Mouse (Mus musculus) heart, embryonic 15.5 days (tissue): ENCODE data around the gene Padi1. TPM values are rescaled to one million over a fixed set of nuclear protein-coding genes. Genes with fewer than 3 reads are reported as not detected.

ENCODE experiments used
- ATAC-seq: fragments of 200-750 bp; cut with Nextera tagmentation; replicated peaks from 2 replicates; pipeline ENCODE4 v1.8.0; 2017; ENCODE audit warnings: low read depth, moderate TSS enrichment; ENCODE audit not compliant: insufficient number of reproducible peaks, insufficient read depth, low FRiP score
- H3K27ac ChIP-seq: fragments of 300-500 bp; sonication (generic); 2 replicates; pipeline ENCODE4 v1.5.1; 2015; ENCODE audit warnings: mild to moderate bottlenecking, inconsistent platforms
- H3K27me3 ChIP-seq: fragments of 300-500 bp; sonication (generic); 2 replicates; pipeline ENCODE4 v1.6.1; 2015; ENCODE audit warnings: inconsistent platforms
- H3K36me3 ChIP-seq: fragments of 300-500 bp; sonication (generic); 2 replicates; pipeline ENCODE4 v1.6.1; 2015; ENCODE audit warnings: mild to moderate bottlenecking, inconsistent platforms
- H3K4me1 ChIP-seq: fragments of 300-500 bp; sonication (generic); replicated peaks from 2 replicates; pipeline ENCODE4 v1.6.1; 2015; ENCODE audit warnings: inconsistent platforms
- H3K4me2 ChIP-seq: fragments of 300-500 bp; sonication (generic); 2 replicates; pipeline ENCODE4 v1.6.1; 2015; ENCODE audit warnings: inconsistent platforms, mild to moderate bottlenecking, moderate library complexity
- H3K4me3 ChIP-seq: fragments of 300-500 bp; sonication (generic); 2 replicates; pipeline ENCODE4 v1.5.1; 2015; ENCODE audit warnings: mild to moderate bottlenecking, inconsistent platforms
- H3K9ac ChIP-seq: fragments of 300-500 bp; sonication (generic); 2 replicates; pipeline ENCODE4 v1.6.1; 2015; ENCODE audit warnings: mild to moderate bottlenecking, inconsistent platforms
- H3K9me3 ChIP-seq: fragments of 300-500 bp; sonication (generic); replicated peaks from 2 replicates; pipeline ENCODE4 v1.6.1; 2016; ENCODE audit warnings: inconsistent platforms
- WGBS: fragments of 180-500 bp; shearing (Covaris S2); methylation state at CpG from one replicate; pipeline ENCODE4 v1.1.7; 2015; ENCODE audit warnings: mixed read lengths; 5-methylcytosine and 5-hydroxymethylcytosine counted together
- polyA plus RNA-seq: library from polyadenylated mRNA; unstranded; fragments of >200 nt; fragmentation: Nextera tagmentation; extraction: Ambion mirVana; gene quantifications from 2 replicates; pipeline ENCODE4 v1.2.1, GENCODE M21; 2015

The Padi1 gene
- 0.05 and 0.08 TPM in 2 replicates for polyA plus RNA-seq

DNA sequence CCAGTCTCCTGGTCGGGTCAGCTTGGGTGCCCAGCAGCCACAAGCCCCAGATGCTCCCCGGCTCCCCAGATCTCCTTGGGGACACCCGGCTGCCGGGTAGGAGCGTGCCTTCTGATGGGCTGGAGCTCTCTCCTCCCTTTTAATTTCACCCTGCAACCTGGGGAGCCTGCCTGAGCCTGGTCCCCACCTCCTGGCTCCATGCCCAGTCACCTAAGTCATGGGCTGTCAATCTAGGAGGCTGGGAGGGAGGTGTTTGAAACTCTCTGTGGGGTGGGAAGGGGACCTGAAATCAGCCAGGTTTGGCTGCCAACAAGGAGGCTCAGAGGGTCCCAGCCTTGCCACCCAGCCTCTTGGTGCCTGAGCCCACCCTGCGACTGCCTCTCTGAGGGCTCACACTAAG is at the start of gene Padi1:
TSS of gene Padi1 (minus strand) at position 113 of the 400 bp plus-strand sequence.
- H3K27me3 ChIP-seq = no peaks in the 10 kb centered on the region
- no peak within 1 kb of the TSS for H3K4me3 ChIP-seq
- ATAC-seq = no peak
- H3K4me1 ChIP-seq = no peaks in the 10 kb centered on the region
- H3K27ac ChIP-seq = no peak within 1 kb of the TSS
- H3K9ac ChIP-seq = no peak within 1 kb of the TSS
- 64% methylated on average over 6 of the region's 6 CpGs for WGBS
- no peaks in the 10 kb centered on the region for H3K36me3 ChIP-seq
- no peak within 1 kb of the TSS for H3K4me2 ChIP-seq
- no peaks in the 10 kb centered on the region for H3K9me3 ChIP-seq

DNA sequence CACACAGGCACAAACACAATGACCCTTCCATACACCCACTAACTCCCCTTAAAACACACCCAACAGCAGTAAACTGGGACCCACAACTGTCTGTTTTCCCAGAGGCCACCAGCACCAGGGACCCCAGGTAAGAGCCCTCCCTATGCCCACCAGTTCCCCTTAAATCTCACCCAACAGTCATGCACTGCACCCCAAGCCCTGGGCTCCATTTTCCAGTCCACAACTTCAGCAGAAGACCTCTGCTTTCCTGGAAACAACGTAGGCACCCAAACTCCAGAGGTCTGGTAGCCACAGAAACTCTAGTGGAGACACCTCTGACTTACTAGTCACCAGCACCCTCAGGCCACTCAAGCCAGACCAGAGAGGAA is 46.6 kb upstream of the Padi1 start:
- H3K36me3 ChIP-seq = no peaks in the 10 kb centered on the region
- no peaks in the 10 kb centered on the region for H3K27me3 ChIP-seq
- H3K4me1 ChIP-seq = no peaks in the 10 kb centered on the region
- 61% methylated on average over 1 of the region's 1 CpGs for WGBS
- no peak overlapping the region for H3K4me2 ChIP-seq
- no peak overlapping the region for H3K9ac ChIP-seq
- no peak overlapping the region for H3K4me3 ChIP-seq
- H3K9me3 ChIP-seq = 0 out of 2 replicates have a peak, but pooled peaks cover 5% of the 10 kb centered on the region
- ATAC-seq = no peak
- H3K27ac ChIP-seq = no peak overlapping the region

DNA sequence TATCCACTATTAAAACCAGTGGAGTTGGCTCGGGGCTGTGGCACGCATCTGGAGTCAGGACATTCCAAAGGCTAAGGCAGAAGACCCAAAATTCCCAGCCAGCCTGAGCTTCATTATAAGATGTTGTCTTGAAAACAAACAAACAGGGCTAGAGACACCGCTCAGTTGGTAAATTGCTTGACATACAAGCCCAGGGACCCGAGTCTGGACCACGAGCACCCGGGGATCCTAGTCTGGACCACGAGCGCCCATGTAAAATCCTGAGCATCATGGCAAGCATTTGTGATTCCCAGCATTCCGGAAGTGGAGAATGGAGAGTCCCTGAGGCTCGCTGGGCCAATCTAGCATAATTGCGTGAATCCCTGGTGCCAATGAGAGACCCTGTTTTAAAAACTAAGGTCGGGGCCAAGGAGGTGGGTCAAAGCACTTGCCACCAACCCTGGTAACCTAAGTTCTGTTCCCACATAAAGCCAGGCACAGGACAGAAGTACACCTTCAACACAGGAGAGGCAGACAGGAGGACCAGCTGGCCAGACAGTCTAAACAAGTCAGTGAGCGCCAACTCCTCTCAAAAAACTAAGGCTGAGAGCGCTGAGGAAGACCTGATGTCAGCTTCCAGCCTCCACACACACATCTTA is 46.1 kb upstream of the Padi1 start:
- Histone ChIP-seq H3K4me1 (no peaks in the 10 kb centered on the region), H3K36me3 (no peaks in the 10 kb centered on the region), H3K4me2 (no peak overlapping the region), H3K27me3 (no peaks in the 10 kb centered on the region), H3K4me3 (no peak overlapping the region), H3K27ac (no peak overlapping the region), H3K9ac (no peak overlapping the region), H3K9me3 (0 out of 2 replicates have a peak, but pooled peaks cover 5% of the 10 kb centered on the region)
- WGBS = 87% methylated on average over 14 of the region's 14 CpGs
- ATAC-seq = no peak

DNA sequence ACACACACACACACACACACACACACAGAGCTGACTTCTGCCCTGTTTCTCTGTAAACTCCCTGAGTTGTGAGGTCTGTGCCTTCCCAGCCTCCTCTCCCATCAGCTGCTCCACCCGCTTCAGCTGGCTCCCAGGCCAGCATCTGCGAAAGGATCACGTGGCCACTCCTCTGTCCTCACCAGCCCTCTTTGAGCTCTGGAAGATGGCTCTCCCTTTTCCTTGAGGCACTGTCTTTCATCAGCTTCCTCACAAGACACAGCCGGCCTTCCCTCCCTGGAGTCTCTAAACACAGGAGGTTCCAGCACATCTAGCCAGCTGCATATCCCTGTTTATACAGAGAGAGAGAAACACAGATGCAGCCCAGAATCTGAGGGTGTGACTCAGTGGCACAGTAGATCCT is 38.3 kb upstream of the Padi1 start:
- Histone ChIP-seq H3K4me2 (no peak overlapping the region), H3K4me3 (no peak overlapping the region), H3K4me1 (no peaks in the 10 kb centered on the region), H3K36me3 (no peaks in the 10 kb centered on the region), H3K27me3 (no peaks in the 10 kb centered on the region), H3K9ac (no peak overlapping the region), H3K27ac (no peak overlapping the region), H3K9me3 (no peaks in the 10 kb centered on the region)
- 36% methylated on average over 4 of the region's 4 CpGs for WGBS
- ATAC-seq = no peak

DNA sequence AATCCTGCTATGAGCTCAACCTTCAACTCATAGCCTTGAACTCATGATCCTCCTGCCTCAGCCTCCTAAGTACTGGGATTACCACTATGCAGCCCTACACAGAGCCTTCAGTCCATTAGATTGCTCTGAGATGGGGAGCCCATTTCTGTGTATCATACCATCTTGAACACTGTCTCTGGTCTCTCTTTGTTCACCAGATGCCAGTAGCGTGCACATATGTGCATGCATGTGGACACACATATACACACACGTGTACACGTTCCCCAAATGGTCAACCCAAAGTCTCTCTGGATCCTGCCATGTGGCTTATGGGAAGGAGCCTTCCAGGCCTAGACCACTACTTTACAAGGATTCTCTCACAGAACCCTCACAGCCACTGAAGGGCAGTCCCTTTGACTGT is 37.4 kb upstream of the Padi1 start:
- H3K4me2 ChIP-seq = no peak overlapping the region
- no peaks in the 10 kb centered on the region for H3K27me3 ChIP-seq
- no peak overlapping the region for H3K9ac ChIP-seq
- H3K4me1 ChIP-seq = no peaks in the 10 kb centered on the region
- WGBS = 96% methylated on average over 3 of the region's 3 CpGs
- no peaks in the 10 kb centered on the region for H3K9me3 ChIP-seq
- H3K36me3 ChIP-seq = no peaks in the 10 kb centered on the region
- H3K27ac ChIP-seq = no peak overlapping the region
- H3K4me3 ChIP-seq = no peak overlapping the region
- no peak for ATAC-seq

DNA sequence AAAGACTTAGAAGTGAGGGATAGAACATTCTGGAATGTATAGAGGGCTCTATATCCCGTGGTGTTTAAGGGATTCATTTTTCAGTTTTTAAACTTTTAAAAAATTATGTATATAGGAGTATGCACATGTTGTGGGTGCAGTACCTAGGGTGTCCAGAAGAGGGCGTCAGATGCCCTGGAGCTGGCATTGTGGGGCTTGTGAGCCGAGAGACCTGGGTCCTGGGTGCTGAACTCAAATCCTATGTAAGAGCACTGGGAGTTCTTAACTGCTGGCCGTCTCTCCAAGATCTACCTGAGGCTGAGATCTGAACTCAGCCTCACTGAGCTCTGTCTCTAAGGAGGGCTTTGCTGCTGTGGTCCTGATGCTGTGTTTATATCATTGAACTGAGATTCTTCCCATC is 36.8 kb upstream of the Padi1 start:
- Histone ChIP-seq H3K36me3 (no peaks in the 10 kb centered on the region), H3K27ac (no peak overlapping the region), H3K27me3 (no peaks in the 10 kb centered on the region), H3K4me3 (no peak overlapping the region), H3K4me1 (no peaks in the 10 kb centered on the region), H3K4me2 (no peak overlapping the region), H3K9me3 (no peaks in the 10 kb centered on the region), H3K9ac (no peak overlapping the region)
- ATAC-seq = no peak
- WGBS = 61% methylated on average over 4 of the region's 4 CpGs

DNA sequence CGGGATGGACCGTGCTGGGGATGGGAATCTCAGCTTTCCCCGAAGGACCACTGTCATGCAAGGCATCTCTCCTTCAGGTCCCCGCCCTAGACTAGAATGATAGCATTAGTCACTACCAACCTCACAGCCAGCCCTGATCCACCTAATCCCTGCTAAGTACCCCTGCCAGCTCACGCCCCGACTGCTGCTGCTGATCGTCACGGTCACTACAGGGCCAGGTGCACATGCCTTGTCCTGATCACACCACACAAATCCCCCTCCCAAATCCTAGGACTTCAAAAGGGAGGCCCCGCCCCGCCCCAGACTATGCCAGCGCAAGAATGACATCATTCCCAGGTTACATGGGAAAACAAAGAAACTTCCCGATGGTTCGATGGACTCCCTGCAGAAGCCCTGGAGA is 36.2 kb upstream of the Padi1 start:
- no peaks in the 10 kb centered on the region for H3K9me3 ChIP-seq
- no peak overlapping the region for H3K9ac ChIP-seq
- H3K27me3 ChIP-seq = no peaks in the 10 kb centered on the region
- no peaks in the 10 kb centered on the region for H3K4me1 ChIP-seq
- H3K4me2 ChIP-seq = no peak overlapping the region
- no peaks in the 10 kb centered on the region for H3K36me3 ChIP-seq
- 90% methylated on average over 13 of the region's 13 CpGs for WGBS
- H3K4me3 ChIP-seq = no peak overlapping the region
- H3K27ac ChIP-seq = no peak overlapping the region
- ATAC-seq = no peak

DNA sequence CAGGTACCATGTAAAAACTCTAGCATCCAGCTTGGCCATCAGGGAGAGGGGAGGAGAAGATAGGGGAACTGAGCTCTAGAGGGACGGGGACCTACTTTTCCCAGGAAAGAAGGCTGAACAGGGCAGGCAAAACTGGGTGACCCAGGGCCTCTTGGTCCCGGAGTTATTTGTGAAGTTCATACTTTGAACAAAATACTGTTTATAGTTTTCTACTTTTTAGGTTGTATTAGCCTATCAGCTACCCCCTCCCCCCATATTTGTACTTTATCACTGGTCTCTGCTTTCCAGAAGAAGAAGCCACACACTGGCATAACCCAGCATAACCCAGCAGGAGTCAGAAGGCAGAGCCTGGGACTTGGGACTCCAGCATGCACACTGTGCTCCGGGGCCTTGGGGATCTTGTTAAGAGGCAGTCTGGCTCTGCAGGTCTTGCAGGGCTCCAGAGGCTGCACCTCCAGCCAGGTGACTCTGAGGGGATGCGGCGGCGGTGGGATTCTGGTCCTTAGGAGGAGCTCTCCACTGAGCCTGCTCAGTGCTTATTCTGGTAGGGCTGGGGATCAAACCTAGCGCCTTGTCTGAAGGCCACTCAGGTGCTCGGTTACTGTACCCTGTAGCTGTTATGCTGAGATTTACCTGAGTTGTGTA is 35.6 kb upstream of the Padi1 start:
- no peak for ATAC-seq
- WGBS = 82% methylated on average over 8 of the region's 8 CpGs
- Histone ChIP-seq H3K4me2 (no peak overlapping the region), H3K4me3 (no peak overlapping the region), H3K4me1 (no peaks in the 10 kb centered on the region), H3K27ac (no peak overlapping the region), H3K36me3 (no peaks in the 10 kb centered on the region), H3K9me3 (no peaks in the 10 kb centered on the region), H3K9ac (no peak overlapping the region), H3K27me3 (no peaks in the 10 kb centered on the region)

DNA sequence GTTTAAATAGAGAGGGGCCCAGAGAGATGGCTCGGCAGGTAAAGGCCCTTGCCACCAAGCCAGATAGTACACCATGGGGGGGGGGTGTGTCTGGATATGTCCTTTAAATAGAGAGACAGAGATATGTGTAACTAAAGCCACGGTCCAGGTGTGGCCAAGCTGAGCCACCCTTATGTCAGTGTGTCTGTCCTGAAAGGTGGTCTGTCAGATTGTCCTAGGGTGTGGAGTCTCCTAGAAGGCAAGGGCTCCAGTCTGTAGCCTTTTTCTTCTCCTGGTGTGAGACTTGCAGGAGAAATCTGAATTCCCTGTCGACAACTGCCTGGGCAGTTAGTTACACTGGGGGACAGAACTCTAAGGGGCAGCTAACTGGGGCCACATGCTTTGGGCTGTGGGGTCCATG is 34.6 kb upstream of the Padi1 start:
- Histone ChIP-seq H3K4me1 (no peaks in the 10 kb centered on the region), H3K9me3 (no peaks in the 10 kb centered on the region), H3K9ac (no peak overlapping the region), H3K4me2 (no peak overlapping the region), H3K36me3 (no peaks in the 10 kb centered on the region), H3K27me3 (no peaks in the 10 kb centered on the region), H3K27ac (no peak overlapping the region), H3K4me3 (no peak overlapping the region)
- no peak for ATAC-seq
- WGBS = 80% methylated on average over 3 of the region's 3 CpGs

DNA sequence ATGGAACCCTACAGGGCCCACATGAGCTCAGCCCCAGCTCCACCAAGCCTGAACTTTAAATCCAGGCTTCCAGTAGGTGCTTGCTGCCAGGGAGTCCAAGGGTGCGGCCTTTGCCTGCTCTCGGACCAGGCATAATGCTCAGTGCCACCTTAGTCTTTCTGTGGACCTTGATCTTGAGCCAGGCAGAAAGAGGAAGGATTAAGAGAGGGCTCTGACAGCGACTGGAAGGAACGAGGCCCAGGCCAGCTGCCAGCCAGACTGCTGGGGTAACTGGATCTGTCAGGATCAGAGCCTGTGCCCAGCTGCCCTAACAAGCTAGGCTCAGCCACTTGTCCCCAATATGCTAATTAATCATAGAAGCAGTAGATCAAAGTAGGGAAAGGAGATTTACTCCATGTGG is 34.2 kb upstream of the Padi1 start:
- H3K27me3 ChIP-seq = no peaks in the 10 kb centered on the region
- no peak overlapping the region for H3K4me3 ChIP-seq
- H3K4me1 ChIP-seq = no peaks in the 10 kb centered on the region
- no peaks in the 10 kb centered on the region for H3K36me3 ChIP-seq
- 65% methylated on average over 4 of the region's 4 CpGs for WGBS
- H3K4me2 ChIP-seq = no peak overlapping the region
- no peak overlapping the region for H3K27ac ChIP-seq
- no peaks in the 10 kb centered on the region for H3K9me3 ChIP-seq
- no peak overlapping the region for H3K9ac ChIP-seq
- ATAC-seq = no peak

DNA sequence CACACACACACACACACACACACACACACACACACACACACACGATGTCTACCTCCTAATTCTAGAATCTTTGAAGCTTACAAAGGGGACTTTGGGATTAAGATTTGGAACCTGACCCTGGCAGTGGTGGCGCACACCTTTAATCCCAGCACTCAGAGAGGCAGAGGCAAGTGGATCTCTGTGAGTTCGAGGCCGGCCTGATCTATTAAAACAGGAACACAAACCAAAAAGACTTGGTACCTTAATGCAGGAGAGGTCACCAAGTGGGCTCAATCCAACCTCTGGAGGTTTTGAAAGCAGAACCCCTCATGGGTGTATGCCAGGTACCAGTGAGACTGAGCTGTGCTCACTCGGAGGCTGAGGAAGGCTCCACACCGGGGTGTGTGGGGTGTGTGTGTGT is 33.5 kb upstream of the Padi1 start:
- WGBS = 86% methylated on average over 6 of the region's 6 CpGs
- Histone ChIP-seq H3K36me3 (no peaks in the 10 kb centered on the region), H3K9ac (no peak overlapping the region), H3K27ac (no peak overlapping the region), H3K4me3 (no peak overlapping the region), H3K27me3 (no peaks in the 10 kb centered on the region), H3K4me2 (no peak overlapping the region), H3K4me1 (no peaks in the 10 kb centered on the region), H3K9me3 (no peaks in the 10 kb centered on the region)
- ATAC-seq = no peak

DNA sequence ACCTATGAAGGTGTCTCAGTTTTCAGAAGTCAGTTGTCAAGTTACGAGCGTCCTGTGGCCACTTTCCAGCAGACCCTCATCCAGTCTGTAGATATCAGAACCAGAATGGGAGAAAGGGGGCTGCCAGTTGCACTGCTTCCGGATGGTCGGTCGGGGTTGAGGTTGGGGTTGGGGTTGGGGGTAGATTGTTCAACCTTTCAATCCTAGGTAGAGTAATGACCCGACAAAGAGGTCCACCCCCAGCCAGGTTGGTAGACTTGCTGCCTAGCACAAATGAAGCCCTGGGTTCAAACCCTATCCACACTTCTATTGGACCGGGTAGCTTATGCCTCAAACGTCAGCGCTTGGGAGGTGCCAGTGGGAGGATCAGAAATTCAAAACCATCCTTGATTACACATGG is 33.1 kb upstream of the Padi1 start:
- no peaks in the 10 kb centered on the region for H3K27me3 ChIP-seq
- WGBS = 85% methylated on average over 9 of the region's 9 CpGs
- no peak overlapping the region for H3K27ac ChIP-seq
- no peaks in the 10 kb centered on the region for H3K36me3 ChIP-seq
- H3K9ac ChIP-seq = no peak overlapping the region
- H3K4me2 ChIP-seq = no peak overlapping the region
- ATAC-seq = no peak
- H3K9me3 ChIP-seq = no peaks in the 10 kb centered on the region
- no peak overlapping the region for H3K4me3 ChIP-seq
- no peaks in the 10 kb centered on the region for H3K4me1 ChIP-seq
